Mouse (Mus musculus) gonadal fat pad, adult 2 months (tissue): Measurements from ENCODE around the gene Olfr374. TPM values are rescaled to one million over a fixed set of nuclear protein-coding genes. Genes with fewer than 3 reads are reported as not detected.

ENCODE experiments used
- DNase-seq: peaks from one replicate; pipeline ENCODE4 v3.0.0-alpha.2; 2012; ENCODE audit warnings: low read depth
- polyA plus RNA-seq: library from polyadenylated mRNA; depleted of rRNA; stranded (reverse); fragments of >200 nt; gene quantifications from 2 replicates; pipeline ENCODE4 v1.2.3, GENCODE M21; 2012

The Olfr374 gene
- polyA plus RNA-seq, 1 experiment, result not detected

DNA sequence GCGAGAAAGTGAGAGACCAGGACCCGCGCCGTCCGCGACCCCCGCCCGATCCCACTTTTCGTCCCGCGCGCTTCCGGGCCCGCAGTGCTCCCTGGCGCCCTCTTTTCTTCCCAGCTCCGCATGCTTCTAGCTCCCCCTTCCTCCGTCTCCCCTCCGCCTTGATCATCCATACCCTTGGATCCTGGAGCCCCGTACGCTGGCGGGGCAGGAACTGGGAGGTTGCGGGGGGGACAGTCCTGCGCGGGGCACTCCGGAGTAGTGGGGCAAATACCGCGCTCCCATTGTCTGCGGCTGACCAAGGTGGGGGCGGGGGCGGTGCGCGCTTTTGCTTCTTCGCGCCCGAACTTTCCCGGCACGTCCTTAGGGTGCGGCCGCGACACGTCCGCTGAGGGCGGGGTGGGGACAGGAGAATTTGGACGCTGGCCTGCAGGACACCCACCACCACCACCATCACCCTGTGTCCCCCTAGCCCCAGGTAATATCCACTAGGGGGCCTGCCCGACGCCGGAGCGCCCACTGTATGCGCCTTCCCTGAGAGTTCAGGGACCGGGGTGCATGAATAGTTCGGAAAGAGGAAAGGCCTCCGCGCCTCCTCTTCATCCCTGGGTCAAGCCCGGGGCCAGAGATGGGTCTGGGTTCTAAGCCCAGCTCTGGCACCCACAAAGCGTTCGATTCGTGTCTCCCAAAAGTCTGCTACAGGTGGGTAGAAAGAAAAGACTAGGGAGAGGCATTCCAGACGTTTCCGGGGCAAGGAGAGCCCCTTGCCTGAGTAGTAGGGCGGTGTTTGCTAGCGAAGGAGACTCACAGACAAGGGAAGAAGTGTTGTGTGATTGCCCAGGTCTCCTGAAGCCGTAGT is 28.8 kb downstream of the Olfr374 start:
- DNase-seq, result no peak

GRCm38 (mm10) chr8:72136302-72136978 is 29.6 kb downstream of the Olfr374 start:
- no peak for DNase-seq

DNA sequence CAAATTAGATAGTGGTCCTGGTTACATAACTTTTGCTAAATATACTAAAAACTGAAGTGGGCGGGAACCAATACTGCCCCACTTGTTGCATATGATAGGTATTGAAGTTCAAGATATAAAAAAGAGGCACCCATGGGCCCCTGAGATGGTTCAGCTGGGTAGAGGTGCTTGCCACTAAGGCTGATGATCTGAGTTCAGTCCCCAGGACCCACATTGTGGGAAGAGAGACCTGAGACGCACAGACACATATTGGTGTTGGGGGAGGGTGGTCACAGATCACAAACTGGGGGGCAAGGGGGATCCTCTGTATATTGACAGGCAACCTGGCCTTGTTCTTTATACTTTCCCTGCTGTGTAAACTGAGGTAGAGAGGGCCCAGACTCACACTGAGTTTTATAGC is 30.6 kb downstream of the Olfr374 start:
- DNase-seq, result no peak

DNA sequence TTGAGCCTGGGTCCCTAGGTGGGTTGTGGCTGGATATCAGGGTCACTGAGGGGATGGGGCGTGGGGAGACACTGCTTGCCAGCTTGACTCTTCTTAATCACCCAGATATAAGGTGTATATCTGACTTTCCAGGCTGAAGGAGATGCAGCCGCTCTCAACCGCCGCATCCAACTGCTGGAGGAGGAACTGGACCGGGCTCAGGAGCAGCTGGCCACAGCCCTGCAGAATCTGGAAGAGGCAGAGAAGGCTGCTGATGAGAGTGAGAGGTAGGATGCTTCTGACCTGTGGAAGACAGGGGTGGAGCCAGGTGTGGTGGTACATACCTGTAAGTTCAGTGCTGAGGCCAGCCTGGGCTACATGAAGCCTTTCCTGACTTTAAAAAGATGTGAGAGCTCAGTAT is 31.6 kb downstream of the Olfr374 start:
- DNase-seq, result no peak

DNA sequence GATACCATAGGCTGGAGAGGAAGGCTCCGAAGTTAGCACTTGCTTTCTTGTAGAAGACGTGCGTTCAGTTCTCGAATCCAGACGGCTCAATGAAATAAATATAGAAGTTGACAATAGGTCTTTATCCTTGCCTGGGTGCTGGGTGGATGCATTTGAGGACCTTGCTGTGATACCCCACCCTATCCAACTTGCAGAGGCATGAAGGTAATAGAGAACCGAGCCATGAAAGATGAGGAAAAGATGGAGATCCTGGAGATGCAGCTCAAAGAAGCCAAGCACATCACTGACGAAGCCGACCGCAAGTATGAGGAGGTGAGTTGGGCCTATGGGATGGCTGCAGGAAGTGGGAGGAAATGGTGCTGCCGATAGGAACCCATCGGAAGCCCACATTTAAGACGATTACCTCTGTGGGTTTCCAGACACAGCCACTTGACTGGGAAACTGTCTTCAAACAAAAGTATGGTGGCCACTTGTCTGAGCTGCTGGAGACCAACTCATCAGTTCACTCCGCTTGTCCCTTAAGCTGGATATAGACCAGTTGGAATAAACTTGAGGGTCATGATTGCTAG is 36.5 kb downstream of the Olfr374 start:
- DNase-seq, result no peak

DNA sequence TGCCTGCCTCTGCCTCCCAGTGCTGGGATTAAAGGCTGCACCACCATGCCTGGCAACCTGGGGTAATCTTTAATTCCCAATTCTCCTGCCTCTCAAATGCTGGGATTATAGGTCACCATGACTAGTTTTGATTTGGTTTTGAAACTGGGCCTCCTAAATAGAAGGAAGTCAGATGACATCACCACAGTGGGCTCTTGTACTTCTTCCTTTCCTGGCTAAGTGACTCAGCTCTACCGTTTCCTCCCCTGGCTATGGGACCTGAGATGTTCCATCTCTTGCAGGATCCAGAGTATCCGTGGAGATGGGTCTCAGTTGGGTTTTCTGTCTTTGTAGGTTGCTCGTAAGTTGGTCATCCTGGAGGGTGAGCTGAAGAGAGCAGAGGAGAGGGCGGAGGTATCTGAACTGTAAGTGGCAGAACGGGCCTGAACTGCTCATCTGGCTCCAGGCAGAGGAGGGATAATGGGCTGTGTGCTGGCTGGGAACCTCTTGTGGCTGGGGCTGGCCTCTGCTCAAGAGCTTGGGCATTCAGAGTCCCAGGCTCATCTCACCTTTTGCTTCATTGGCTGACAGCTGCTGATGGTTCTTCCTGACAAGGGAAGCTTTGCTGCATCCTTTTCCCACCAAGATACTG is 37.6 kb downstream of the Olfr374 start:
- no peak for DNase-seq

- DNase-seq, result no peak
Measured at GRCm38 (mm10) chr8:72145511-72145910, 38.7 kb downstream of the Olfr374 start.

DNA sequence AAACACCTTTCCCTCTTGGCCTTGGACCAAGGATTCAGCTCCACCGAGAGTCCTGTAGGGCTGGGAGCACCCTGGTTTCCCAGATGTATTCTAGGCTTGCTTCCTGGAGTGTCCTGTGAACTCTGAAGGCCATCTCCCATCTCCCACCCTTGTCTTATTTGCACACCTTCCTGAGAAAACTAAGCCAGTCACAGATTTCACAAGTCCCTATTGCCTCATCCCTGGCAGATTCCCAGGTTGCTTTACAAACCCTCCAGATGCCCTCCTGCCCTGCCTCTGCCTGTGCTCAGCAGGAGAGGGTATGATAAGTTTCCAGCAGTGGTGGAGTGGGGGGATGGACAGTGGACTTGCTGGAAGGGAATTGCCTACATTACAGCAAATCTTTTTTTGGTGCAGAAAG is 39.2 kb downstream of the Olfr374 start:
- no peak for DNase-seq

DNA sequence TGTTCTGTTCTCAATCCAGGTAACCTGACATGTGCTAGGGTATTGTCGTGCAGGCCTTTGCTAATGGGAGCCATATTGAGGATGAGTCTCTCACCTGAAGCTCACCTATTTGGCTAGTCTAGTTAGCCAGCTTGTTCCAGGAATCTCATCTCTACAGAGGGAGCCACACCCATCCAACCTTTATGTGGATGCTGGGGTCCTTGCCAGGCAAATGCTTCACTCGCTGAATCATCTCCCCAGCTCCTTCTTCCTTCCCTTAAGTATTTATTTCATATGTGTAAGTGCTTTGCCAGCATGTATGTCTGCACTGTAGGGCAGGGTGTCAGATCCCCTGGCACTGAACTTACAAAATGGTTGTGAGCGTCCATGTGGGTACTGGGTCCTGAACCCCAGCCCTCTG is 39.7 kb downstream of the Olfr374 start:
- DNase-seq, result no peak

GRCm38 (mm10) chr8:72147266-72147665 is 40.4 kb downstream of the Olfr374 start:
- DNase-seq, result no peak

GRCm38 (mm10) chr8:72149056-72149455 is 42.2 kb downstream of the Olfr374 start:
- DNase-seq, result no peak

- DNase-seq, result no peak
Measured at GRCm38 (mm10) chr8:72151418-72152078, 44.7 kb downstream of the Olfr374 start.

DNA sequence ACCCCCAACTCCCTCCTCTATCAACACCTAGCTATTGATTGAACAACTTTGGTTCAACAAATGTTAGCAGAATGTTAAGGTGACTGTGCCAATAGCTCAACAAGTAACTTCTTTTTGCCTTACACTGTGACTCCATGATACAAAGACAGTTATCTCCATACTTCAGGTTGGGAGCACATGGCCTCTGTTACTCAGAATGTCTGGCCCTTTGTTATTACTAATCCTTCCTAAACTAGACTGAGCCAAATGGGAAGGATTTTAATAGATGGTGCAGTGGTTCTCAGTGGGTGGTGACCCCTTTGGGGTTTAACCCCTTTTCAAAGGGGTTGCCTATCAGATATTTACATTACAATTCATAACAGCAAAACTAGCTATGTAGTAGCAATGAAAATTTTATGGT is 46.5 kb downstream of the Olfr374 start:
- no peak for DNase-seq

DNA sequence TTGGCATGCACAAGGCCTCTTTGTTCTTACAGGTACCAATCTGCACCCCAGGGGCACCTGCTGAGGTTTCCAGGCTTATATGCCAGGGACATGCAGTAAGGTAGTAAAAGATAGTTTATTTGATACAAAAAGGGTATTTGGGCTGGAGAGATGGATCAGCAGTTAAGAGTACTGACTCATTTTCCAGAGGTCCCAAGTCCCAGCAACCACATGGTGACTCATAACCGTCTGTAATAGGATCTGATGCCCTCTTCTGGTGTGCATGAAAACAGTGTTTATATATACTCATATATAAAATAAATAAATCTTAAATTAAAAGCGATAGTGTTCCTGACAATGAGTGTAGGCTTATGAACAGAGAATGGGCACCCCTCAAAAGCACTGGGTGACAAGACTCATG is 51.3 kb downstream of the Olfr374 start:
- no peak for DNase-seq

GRCm38 (mm10) chr8:72158726-72159125 is 51.9 kb downstream of the Olfr374 start:
- no peak for DNase-seq

DNA sequence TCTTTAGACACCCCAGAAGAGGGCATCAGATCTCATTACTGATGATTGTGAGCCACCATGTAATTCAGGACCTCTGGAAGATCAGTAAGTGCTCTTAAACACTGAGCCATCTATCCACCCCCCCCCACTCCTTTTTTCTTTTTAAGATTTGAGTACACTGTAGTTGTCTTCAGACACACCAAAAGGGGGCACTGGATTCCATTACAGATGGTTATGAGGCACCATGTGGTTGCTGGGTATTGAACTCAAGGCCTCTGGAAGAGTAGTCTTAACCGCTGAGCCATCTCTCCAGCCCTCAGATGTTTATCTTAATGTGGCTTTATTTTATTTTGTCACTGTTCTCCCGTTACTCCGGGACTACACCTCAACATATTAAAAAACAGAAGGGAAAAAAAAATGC is 53.2 kb downstream of the Olfr374 start:
- DNase-seq, result no peak

DNA sequence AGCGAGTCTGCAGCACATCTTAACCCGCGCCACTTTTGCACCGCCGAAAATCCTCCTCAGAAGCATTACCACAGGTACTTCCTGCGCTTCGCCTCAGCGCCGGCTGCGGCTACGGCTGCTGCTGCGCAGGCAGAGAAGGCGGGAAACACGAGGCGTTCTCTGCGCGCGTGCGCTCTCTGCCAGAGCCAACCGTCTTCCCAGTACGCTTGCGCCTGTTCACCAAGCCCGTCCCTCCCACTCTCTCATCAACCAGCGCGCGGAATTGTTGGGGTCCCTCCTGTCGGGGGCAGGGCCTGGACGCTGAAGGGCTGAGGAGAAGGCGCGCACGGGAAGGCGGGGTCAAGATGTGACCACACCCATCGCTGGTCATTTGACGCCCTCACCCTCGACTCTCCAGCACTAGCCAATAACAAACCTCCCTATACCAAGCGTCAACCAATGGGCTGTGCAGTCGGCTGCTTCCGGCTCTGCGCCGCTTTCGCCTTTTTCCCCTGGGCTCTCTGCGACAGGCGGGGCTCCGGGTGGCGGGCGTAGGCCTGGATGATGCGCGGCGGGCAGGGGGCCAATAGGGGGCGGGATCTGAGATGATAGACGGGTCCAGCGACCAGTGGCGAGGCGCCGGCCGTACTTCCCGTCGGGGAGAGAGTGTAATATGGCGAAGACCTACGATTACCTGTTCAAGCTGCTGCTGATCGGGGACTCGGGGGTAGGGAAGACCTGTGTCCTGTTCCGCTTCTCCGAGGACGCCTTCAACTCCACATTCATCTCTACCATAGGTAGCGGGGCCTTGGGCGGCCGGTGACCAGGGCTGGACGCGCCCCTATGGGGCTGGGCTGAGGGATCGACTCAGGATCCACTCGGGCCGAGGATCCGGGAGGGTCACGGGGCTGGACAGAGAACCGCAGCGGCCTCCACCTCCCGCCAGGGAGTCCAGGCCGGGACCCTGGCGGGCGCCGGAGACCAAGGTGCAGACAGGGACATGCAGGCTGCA is 54.2 kb downstream of the Olfr374 start, which contains the start of gene Rab8a:
Rab8a (plus strand) TSS at position 494 of the 991 bp plus-strand sequence.
- peak; percentile 93 for DNase-seq

GRCm38 (mm10) chr8:72162821-72163220 is 56.0 kb downstream of the Olfr374 start:
- no peak for DNase-seq
